8 mouse cellular contexts compared by ENCODE assay signal in genomic region chr10:80932206-80932605, GRCm38 (mm10). TPM values are rescaled to one million over a fixed set of nuclear protein-coding genes. Genes with fewer than 3 reads are reported as not detected.
DNase-seq lines count a peak whose midpoint lies in the region; ATAC-seq and TF ChIP-seq lines count a peak whose summit lies in the region.

No protein-coding gene starts in this region.

- peak overlapping the region; percentile 76 for H3K4me2 ChIP-seq in heart, postnatal 0 days (ENCODE audit: low read depth, low read length)
- peak overlapping the region; percentile 96 for H3K4me2 ChIP-seq in lung, embryonic 14.5 days
- H3K4me2 ChIP-seq in stomach, embryonic 15.5 days: peak overlapping the region; percentile 95

- no peaks in the 10 kb centered on the region for H3K9me3 ChIP-seq in heart, postnatal 0 days (replicated peaks; ENCODE audit: control insufficient read depth, low read length)
- H3K9me3 ChIP-seq in lung, embryonic 14.5 days (ENCODE audit: low read depth, low read length): no peaks in the 10 kb centered on the region
- H3K9me3 ChIP-seq in stomach, embryonic 15.5 days: no peaks in the 10 kb centered on the region

- no peaks in the 10 kb centered on the region for H3K27me3 ChIP-seq in heart, postnatal 0 days (ENCODE audit: control insufficient read depth, insufficient read depth, low read length)
- H3K27me3 ChIP-seq in lung, embryonic 14.5 days (ENCODE audit: insufficient read depth, low read length): peaks cover 51% of the 10 kb centered on the region
- H3K27me3 ChIP-seq in stomach, embryonic 15.5 days (replicated peaks): peaks cover 3% of the 10 kb centered on the region; the same call in 1 of the 2 replicates

- peak overlapping the region; percentile 48 for H3K9ac ChIP-seq in heart, postnatal 0 days (replicated peaks; ENCODE audit: low read depth, low read length)
- peak overlapping the region; percentile 42 for H3K9ac ChIP-seq in lung, embryonic 14.5 days
- no peak overlapping the region for H3K9ac ChIP-seq in stomach, embryonic 15.5 days

- 4% methylated on average over 20 of the region's 20 CpGs for WGBS in heart, postnatal 0 days
- WGBS in lung, embryonic 14.5 days: under 1% methylated on average over 20 of the region's 20 CpGs
- 3% methylated on average over 20 of the region's 20 CpGs for WGBS in stomach, embryonic 15.5 days

- H3K4me3 ChIP-seq in heart, postnatal 0 days (ENCODE audit: low read depth, low read length): peak overlapping the region; percentile 66
- H3K4me3 ChIP-seq in lung, embryonic 14.5 days (ENCODE audit: low read depth, low read length): peak overlapping the region; percentile 63
- H3K4me3 ChIP-seq in stomach, embryonic 15.5 days (replicated peaks): peak overlapping the region; percentile 67

- ATAC-seq in CD4-positive, CD25-positive, alpha-beta regulatory T cell, adult 4 months: no peak
- ATAC-seq in heart, postnatal 0 days (ENCODE audit: insufficient read depth, low read depth): no peak
- no peak for ATAC-seq in lung, embryonic 14.5 days (ENCODE audit: insufficient read depth)
- ATAC-seq in stomach, embryonic 15.5 days (ENCODE audit: insufficient read depth, low FRiP score, low read depth): no peak

- no peaks in the 10 kb centered on the region for H3K36me3 ChIP-seq in heart, postnatal 0 days (replicated peaks; ENCODE audit: control insufficient read depth, insufficient read depth, low read length)
- no peaks in the 10 kb centered on the region for H3K36me3 ChIP-seq in lung, embryonic 14.5 days (ENCODE audit: insufficient read depth)
- no peaks in the 10 kb centered on the region for H3K36me3 ChIP-seq in stomach, embryonic 15.5 days

- H3K4me1 ChIP-seq in heart, postnatal 0 days (ENCODE audit: control insufficient read depth, insufficient read depth): peaks cover 49% of the 10 kb centered on the region
- peaks cover 47% of the 10 kb centered on the region for H3K4me1 ChIP-seq in lung, embryonic 14.5 days (ENCODE audit: insufficient read depth)
- peaks cover 66% of the 10 kb centered on the region for H3K4me1 ChIP-seq in stomach, embryonic 15.5 days

- no peak overlapping the region for H3K27ac ChIP-seq in heart, postnatal 0 days (ENCODE audit: low read depth)
- no peak overlapping the region for H3K27ac ChIP-seq in lung, embryonic 14.5 days (ENCODE audit: low read depth)
- peak overlapping the region; percentile 67; the same call in 1 of the 2 replicates for H3K27ac ChIP-seq in stomach, embryonic 15.5 days

- no peak for TF ChIP-seq CTCF in heart, postnatal 0 days (IDR thresholded peaks at IDR 0.05; ENCODE audit: low read depth)
- TF ChIP-seq CTCF in lung, embryonic 14.5 days (IDR thresholded peaks at IDR 0.05; ENCODE audit: low read depth): no peak

- no peak for TF ChIP-seq EP300 in heart, postnatal 0 days (IDR thresholded peaks at IDR 0.05; ENCODE audit: low read depth)

- DNase-seq in CD4-positive, CD25-positive, alpha-beta regulatory T cell, adult 2 months (ENCODE audit: low read depth, low spot score): peak; percentile 73
- DNase-seq in retina, postnatal 1 day: peak; percentile 54
- DNase-seq in retina, embryonic 14.5 days (ENCODE audit: low spot score): no peak
- no peak for DNase-seq in heart, postnatal 0 days (ENCODE audit: low spot score)
- peak; percentile 67 for DNase-seq in lung, embryonic 14.5 days
- DNase-seq in layer of hippocampus, adult 8-10 months (ENCODE audit: low spot score in 2 of 2): no peak

RNA-seq across cellular contexts. Expression of gene Gadd45b, which starts 2.3 kb away (rescaled TPM):
- 10 to 100 TPM; 25.3 to 38.9 TPM for polyA plus RNA-seq in CD4-positive, CD25-positive, alpha-beta regulatory T cell, adult 4 months (2017; shearing (Covaris generic))
- total RNA-seq in heart, postnatal 0 days (2014; rRNA removed; ENCODE audit: low replicate concordance): 18.9 and 26.8 TPM in 2 replicates
- polyA plus RNA-seq in heart, postnatal 0 days (2015; fragmentation: Nextera tagmentation; extraction: Ambion mirVana): 22.3 and 28.0 TPM in 2 replicates
- polyA plus RNA-seq in lung, embryonic 14.5 days (2014; fragmentation: Nextera tagmentation; extraction: Ambion mirVana): 18.3 and 24.6 TPM in 2 replicates
- polyA plus RNA-seq in stomach, embryonic 15.5 days (2015; fragmentation: Nextera tagmentation; extraction: Ambion mirVana): 33.6 TPM in 2 replicates
- 10 to 100 TPM; 17.4 to 22.9 (median 20.2) TPM for total RNA-seq in layer of hippocampus, adult 8-10 months (2022)

RNA-seq across cellular contexts. Expression of gene Lmnb2, which starts 14.2 kb away (rescaled TPM):
- polyA plus RNA-seq in CD4-positive, CD25-positive, alpha-beta regulatory T cell, adult 4 months (2017; shearing (Covaris generic)): 1 to 10 TPM; 3.3 to 4.7 TPM
- 13.9 and 18.9 TPM in 2 replicates for total RNA-seq in heart, postnatal 0 days (2014; rRNA removed; ENCODE audit: low replicate concordance)
- polyA plus RNA-seq in heart, postnatal 0 days (2015; fragmentation: Nextera tagmentation; extraction: Ambion mirVana): 9.1 and 9.7 TPM in 2 replicates
- 22.9 and 24.4 TPM in 2 replicates for polyA plus RNA-seq in lung, embryonic 14.5 days (2014; fragmentation: Nextera tagmentation; extraction: Ambion mirVana)
- polyA plus RNA-seq in stomach, embryonic 15.5 days (2015; fragmentation: Nextera tagmentation; extraction: Ambion mirVana): 38.1 and 46.1 TPM in 2 replicates
- 10 to 100 TPM; 17.2 to 22.9 (median 19.9) TPM for total RNA-seq in layer of hippocampus, adult 8-10 months (2022)

RNA-seq across cellular contexts. Expression of gene Timm13, which starts 31.4 kb away (rescaled TPM):
- 100 to 1,000 TPM; 212 to 257 TPM for polyA plus RNA-seq in CD4-positive, CD25-positive, alpha-beta regulatory T cell, adult 4 months (2017; shearing (Covaris generic))
- total RNA-seq in heart, postnatal 0 days (2014; rRNA removed; ENCODE audit: low replicate concordance): 163 and 256 TPM in 2 replicates
- polyA plus RNA-seq in heart, postnatal 0 days (2015; fragmentation: Nextera tagmentation; extraction: Ambion mirVana): 355 and 386 TPM in 2 replicates
- polyA plus RNA-seq in lung, embryonic 14.5 days (2014; fragmentation: Nextera tagmentation; extraction: Ambion mirVana): 315 and 321 TPM in 2 replicates
- 317 and 334 TPM in 2 replicates for polyA plus RNA-seq in stomach, embryonic 15.5 days (2015; fragmentation: Nextera tagmentation; extraction: Ambion mirVana)
- total RNA-seq in layer of hippocampus, adult 8-10 months (2022): 100 to 1,000 TPM; 112 to 139 (median 124) TPM

Comparison
In these comparisons a context has a peak if more than half of its experiments do, and no peak if none do; other contexts are left out.
1. DNase-seq: peak in CD4-positive, CD25-positive, alpha-beta regulatory T cell, adult 2 months (single experiment), retina, postnatal 1 day (single experiment) and lung, embryonic 14.5 days (single experiment); none in retina, embryonic 14.5 days (single experiment), heart, postnatal 0 days (single experiment) and layer of hippocampus, adult 8-10 months (0 of 2).
2. Peak in every context shown above with its lines, with median percentiles within 50 percentile points of each other: H3K4me2 ChIP-seq and H3K4me3 ChIP-seq.